In the genomic region with DNA sequence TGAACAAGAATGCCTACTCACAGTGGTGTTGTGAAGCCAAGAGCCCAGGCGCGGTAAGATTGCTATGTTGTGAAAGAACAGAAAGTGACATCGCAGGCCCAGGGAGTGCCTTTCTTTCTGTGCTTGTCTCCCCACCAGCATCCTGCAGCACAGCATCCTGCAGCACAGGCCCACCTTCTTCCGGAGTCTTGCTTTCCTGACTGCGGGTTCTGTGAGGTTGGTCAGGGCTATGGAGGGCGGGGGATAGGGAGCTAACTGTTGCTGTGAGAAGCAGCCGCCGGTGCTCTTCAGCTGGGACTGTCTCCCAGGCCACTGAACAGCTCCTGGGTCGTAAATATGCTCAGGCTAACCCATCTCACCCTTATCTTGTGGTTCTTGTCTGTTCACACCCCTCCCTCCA, we compare ENCODE assay signal across 13 mouse cellular contexts.
A peak's percentile ranks its signal among the peaks of the same experiment; 100 is the strongest.
DNase-seq lines count a peak whose midpoint lies in the region; ATAC-seq and TF ChIP-seq lines count a peak whose summit lies in the region.
"Had no signal": no experiment of that assay in that cellular context is flagged by ENCODE, and none has a peak within 500 bp of the region (broad histone marks: within the 10 kb centered on the region; RNA-seq: fewer than 3 reads in every experiment).

No protein-coding gene starts in this region.

- DNase-seq in midbrain, postnatal 0 days (ENCODE audit: low spot score), result no peak
- no peak for DNase-seq in forebrain, embryonic 14.5 days (ENCODE audit: low spot score)
- DNase-seq in midbrain, embryonic 14.5 days, result no peak
- DNase-seq in thymus, postnatal 25 days, result peak; percentile 84
- DNase-seq in heart, adult 9 months (ENCODE audit: low spot score in 2 of 2), result no peak
- DNase-seq in gastrocnemius, postnatal 4 days (ENCODE audit: low spot score in 2 of 2), result no peak
- DNase-seq: embryo, embryonic 11 days; kidney, adult 18-20 months; layer of hippocampus, postnatal 36 days; liver, embryonic 13.5 days had no signal

- H3K27ac ChIP-seq in midbrain, embryonic 13.5 days, result peak overlapping the region; percentile 51; the same call in 1 of the 2 replicates
- H3K27ac ChIP-seq in midbrain, postnatal 0 days (ENCODE audit: low read depth, low read length), result no peak overlapping the region
- no peak overlapping the region; the same call in 1 of the 2 replicates for H3K27ac ChIP-seq in forebrain, embryonic 14.5 days (ENCODE audit: low read depth, low read length)
- 0 out of 2 replicates have a peak overlapping the region, but pooled peaks have one; percentile 26 for H3K27ac ChIP-seq in midbrain, embryonic 14.5 days (replicated peaks; ENCODE audit: low read depth, low read length)
- H3K27ac ChIP-seq: liver, embryonic 13.5 days; stomach, embryonic 15.5 days had no signal

- WGBS in midbrain, embryonic 13.5 days, result 73% methylated on average over 9 of the region's 9 CpGs
- WGBS in midbrain, postnatal 0 days, result 73% methylated on average over 9 of the region's 9 CpGs
- WGBS in forebrain, embryonic 14.5 days, result 47% methylated on average over 9 of the region's 9 CpGs
- WGBS in midbrain, embryonic 14.5 days, result 80% methylated on average over 9 of the region's 9 CpGs

- no peak; the same call in 1 of the 2 replicates for ATAC-seq in midbrain, embryonic 13.5 days
- ATAC-seq in midbrain, postnatal 0 days (ENCODE audit: low FRiP score), result no peak
- no peak for ATAC-seq in forebrain, embryonic 14.5 days
- no peak for ATAC-seq in midbrain, embryonic 14.5 days (ENCODE audit: low FRiP score, low TSS enrichment)
- no peak for ATAC-seq in monocyte, adult 5-6 weeks (replicated peaks; ENCODE audit: insufficient number of reproducible peaks, low FRiP score, low TSS enrichment, poor library complexity, severe bottlenecking)

- no peaks in the 10 kb centered on the region for H3K36me3 ChIP-seq in midbrain, embryonic 13.5 days
- H3K36me3 ChIP-seq in midbrain, postnatal 0 days (ENCODE audit: insufficient read depth, low read length), result no peaks in the 10 kb centered on the region
- no peaks in the 10 kb centered on the region for H3K36me3 ChIP-seq in forebrain, embryonic 14.5 days (ENCODE audit: control insufficient read depth, insufficient read depth, low read length)
- H3K36me3 ChIP-seq in midbrain, embryonic 14.5 days (ENCODE audit: control insufficient read depth, insufficient read depth, low read length), result no peaks in the 10 kb centered on the region
- H3K36me3 ChIP-seq: liver, embryonic 13.5 days; stomach, embryonic 15.5 days had no signal

- no peak overlapping the region for H3K9ac ChIP-seq in midbrain, embryonic 13.5 days (replicated peaks)
- no peak overlapping the region for H3K9ac ChIP-seq in midbrain, postnatal 0 days (replicated peaks; ENCODE audit: low read length, poor library complexity, severe bottlenecking)
- H3K9ac ChIP-seq in forebrain, embryonic 14.5 days (ENCODE audit: low read length), result no peak overlapping the region
- H3K9ac ChIP-seq in midbrain, embryonic 14.5 days (replicated peaks; ENCODE audit: low read length), result no peak overlapping the region
- H3K9ac ChIP-seq: liver, embryonic 13.5 days; stomach, embryonic 15.5 days had no signal

- no peak for TF ChIP-seq CTCF in midbrain, postnatal 0 days (IDR thresholded peaks at IDR 0.05)

- no peaks in the 10 kb centered on the region for H3K27me3 ChIP-seq in midbrain, embryonic 13.5 days
- no peaks in the 10 kb centered on the region for H3K27me3 ChIP-seq in midbrain, postnatal 0 days (ENCODE audit: insufficient read depth, low read length)
- no peaks in the 10 kb centered on the region for H3K27me3 ChIP-seq in forebrain, embryonic 14.5 days (replicated peaks; ENCODE audit: control insufficient read depth, insufficient read depth, low read length)
- no peaks in the 10 kb centered on the region for H3K27me3 ChIP-seq in midbrain, embryonic 14.5 days (ENCODE audit: control insufficient read depth, insufficient read depth, low read length)
- H3K27me3 ChIP-seq: liver, embryonic 13.5 days; stomach, embryonic 15.5 days had no signal

- no peak overlapping the region for H3K4me2 ChIP-seq in midbrain, embryonic 13.5 days (replicated peaks)
- no peak overlapping the region for H3K4me2 ChIP-seq in midbrain, postnatal 0 days (ENCODE audit: low read depth, low read length, poor library complexity, severe bottlenecking)
- 0 out of 2 replicates have a peak overlapping the region, but pooled peaks have one; percentile 3 for H3K4me2 ChIP-seq in forebrain, embryonic 14.5 days (ENCODE audit: low read length)
- no peak overlapping the region for H3K4me2 ChIP-seq in midbrain, embryonic 14.5 days (ENCODE audit: low read length)
- H3K4me2 ChIP-seq: liver, embryonic 13.5 days; stomach, embryonic 15.5 days had no signal

- H3K9me3 ChIP-seq in midbrain, embryonic 13.5 days, result no peaks in the 10 kb centered on the region
- H3K9me3 ChIP-seq in midbrain, postnatal 0 days (ENCODE audit: low read length), result no peaks in the 10 kb centered on the region
- no peaks in the 10 kb centered on the region for H3K9me3 ChIP-seq in forebrain, embryonic 14.5 days (replicated peaks; ENCODE audit: control insufficient read depth, low read length)
- H3K9me3 ChIP-seq in midbrain, embryonic 14.5 days (ENCODE audit: control insufficient read depth, low read length), result no peaks in the 10 kb centered on the region
- H3K9me3 ChIP-seq: liver, embryonic 13.5 days; stomach, embryonic 15.5 days had no signal

- no peak overlapping the region for H3K4me3 ChIP-seq in midbrain, embryonic 13.5 days (replicated peaks)
- no peak overlapping the region for H3K4me3 ChIP-seq in midbrain, postnatal 0 days (ENCODE audit: low read depth, low read length)
- H3K4me3 ChIP-seq in forebrain, embryonic 14.5 days (ENCODE audit: low read depth, low read length), result no peak overlapping the region
- H3K4me3 ChIP-seq in midbrain, embryonic 14.5 days (replicated peaks; ENCODE audit: low read depth, low read length), result no peak overlapping the region
- H3K4me3 ChIP-seq: liver, embryonic 13.5 days; stomach, embryonic 15.5 days had no signal

- H3K4me1 ChIP-seq in midbrain, embryonic 13.5 days (replicated peaks), result peaks cover 56% of the 10 kb centered on the region
- 0 out of 2 replicates have a peak, but pooled peaks cover 5% of the 10 kb centered on the region for H3K4me1 ChIP-seq in midbrain, postnatal 0 days (ENCODE audit: insufficient read depth, low read length)
- H3K4me1 ChIP-seq in forebrain, embryonic 14.5 days (ENCODE audit: control insufficient read depth, insufficient read depth, low read length), result peaks cover 38% of the 10 kb centered on the region
- peaks cover 33% of the 10 kb centered on the region for H3K4me1 ChIP-seq in midbrain, embryonic 14.5 days (ENCODE audit: control insufficient read depth, insufficient read depth, low read length)
- H3K4me1 ChIP-seq: stomach, embryonic 15.5 days had no signal

Comparison
In these comparisons a context has a peak if more than half of its experiments do, and no peak if none do; other contexts are left out.
1. H3K27ac ChIP-seq: peak in midbrain, embryonic 13.5 days (single experiment) and midbrain, embryonic 14.5 days (single experiment); none in midbrain, postnatal 0 days (single experiment) and forebrain, embryonic 14.5 days (single experiment).